Mouse (Mus musculus) hindbrain, embryonic 12.5 days (tissue): ENCODE data around the gene Stxbp1. TPM values are rescaled to one million over a fixed set of nuclear protein-coding genes. Genes with fewer than 3 reads are reported as not detected.

Experiments used
- ATAC-seq: fragments of 200-750 bp; cut with Nextera tagmentation; 2 replicates; pipeline ENCODE4 v1.8.0; 2017; ENCODE audit warnings: moderate TSS enrichment; ENCODE audit not compliant: low FRiP score
- H3K27ac ChIP-seq: fragments of 300-500 bp; sonication (generic); 2 replicates; pipeline ENCODE4 v1.5.1; 2016; ENCODE audit warnings: mild to moderate bottlenecking
- H3K27me3 ChIP-seq: fragments of 300-500 bp; sonication (generic); 2 replicates; pipeline ENCODE4 v1.6.1; 2016; ENCODE audit warnings: mild to moderate bottlenecking
- H3K36me3 ChIP-seq: fragments of 300-500 bp; sonication (generic); 2 replicates; pipeline ENCODE4 v1.6.1; 2016; ENCODE audit warnings: mild to moderate bottlenecking
- H3K4me1 ChIP-seq: fragments of 300-500 bp; sonication (generic); 2 replicates; pipeline ENCODE4 v1.6.1; 2016
- H3K4me2 ChIP-seq: fragments of 300-500 bp; sonication (generic); replicated peaks from 2 replicates; pipeline ENCODE4 v1.6.1; 2016; ENCODE audit warnings: mild to moderate bottlenecking
- H3K4me3 ChIP-seq: fragments of 300-500 bp; sonication (generic); 2 replicates; pipeline ENCODE4 v1.5.1; 2016; ENCODE audit warnings: mild to moderate bottlenecking
- H3K9ac ChIP-seq: fragments of 300-500 bp; sonication (generic); 2 replicates; pipeline ENCODE4 v1.6.1; 2016; ENCODE audit warnings: mild to moderate bottlenecking, moderate library complexity
- H3K9me3 ChIP-seq: fragments of 300-500 bp; sonication (generic); replicated peaks from 2 replicates; pipeline ENCODE4 v1.6.1; 2016; ENCODE audit warnings: mild to moderate bottlenecking
- WGBS: fragments of 180-500 bp; shearing (Covaris S2); methylation state at CpG from one replicate; pipeline ENCODE4 v1.1.7; 2016; 5-methylcytosine and 5-hydroxymethylcytosine counted together
- polyA plus RNA-seq: library from polyadenylated mRNA; unstranded; fragments of >200 nt; fragmentation: Nextera tagmentation; extraction: Ambion mirVana; gene quantifications from 2 replicates; pipeline ENCODE4 v1.2.1, GENCODE M21; 2016

Gene Stxbp1
- polyA plus RNA-seq, 1 experiment from 2014 or later = 102 TPM

- ATAC-seq = no peak
- Histone ChIP-seq H3K27ac (peak overlapping the region; percentile 62), H3K4me3 (no peak overlapping the region), H3K27me3 (no peaks in the 10 kb centered on the region), H3K36me3 (0 out of 2 replicates have a peak, but pooled peaks cover 4% of the 10 kb centered on the region), H3K4me2 (peak overlapping the region; percentile 18; the same call in 1 of the 2 replicates), H3K9ac (peak overlapping the region; percentile 15; the same call in 1 of the 2 replicates), H3K4me1 (peaks cover 74% of the 10 kb centered on the region), H3K9me3 (no peaks in the 10 kb centered on the region)
- 18% methylated on average over 6 of the region's 6 CpGs for WGBS
Observed at GRCm38 (mm10) chr2:32881054-32881453, 34.0 kb upstream of the Stxbp1 start.

GRCm38 (mm10) chr2:32879593-32879992 is 32.5 kb upstream of the Stxbp1 start:
- no peaks in the 10 kb centered on the region for H3K27me3 ChIP-seq
- H3K9ac ChIP-seq = no peak overlapping the region
- H3K4me2 ChIP-seq = no peak overlapping the region
- H3K9me3 ChIP-seq = no peaks in the 10 kb centered on the region
- H3K36me3 ChIP-seq = 0 out of 2 replicates have a peak, but pooled peaks cover 4% of the 10 kb centered on the region
- WGBS = 84% methylated on average over 5 of the region's 5 CpGs
- ATAC-seq = no peak
- 0 out of 2 replicates have a peak overlapping the region, but pooled peaks have one; percentile 8 for H3K27ac ChIP-seq
- no peak overlapping the region for H3K4me3 ChIP-seq
- H3K4me1 ChIP-seq = peaks cover 74% of the 10 kb centered on the region

- no peaks in the 10 kb centered on the region for H3K27me3 ChIP-seq
- no peak overlapping the region for H3K27ac ChIP-seq
- peak overlapping the region; percentile 92 for H3K4me2 ChIP-seq
- no peak for ATAC-seq
- 0 out of 2 replicates have a peak, but pooled peaks cover 4% of the 10 kb centered on the region for H3K36me3 ChIP-seq
- peak overlapping the region; percentile 90; the same call in 1 of the 2 replicates for H3K9ac ChIP-seq
- H3K4me3 ChIP-seq = peak overlapping the region; percentile 80
- no peaks in the 10 kb centered on the region for H3K9me3 ChIP-seq
- H3K4me1 ChIP-seq = peaks cover 73% of the 10 kb centered on the region
- WGBS = 70% methylated on average over 3 of the region's 3 CpGs
Observed at GRCm38 (mm10) chr2:32878396-32878795, 31.4 kb upstream of the Stxbp1 start.

- Histone ChIP-seq H3K27ac (no peak overlapping the region), H3K4me1 (peaks cover 72% of the 10 kb centered on the region), H3K4me2 (peak overlapping the region; percentile 92), H3K9ac (peak overlapping the region; percentile 90), H3K27me3 (no peaks in the 10 kb centered on the region), H3K4me3 (peak overlapping the region; percentile 80), H3K9me3 (no peaks in the 10 kb centered on the region), H3K36me3 (0 out of 2 replicates have a peak, but pooled peaks cover 4% of the 10 kb centered on the region)
- no peak for ATAC-seq
- WGBS = 50% methylated on average over 6 of the region's 6 CpGs
Observed at GRCm38 (mm10) chr2:32877761-32878393, 30.8 kb upstream of the Stxbp1 start.

- H3K9me3 ChIP-seq = no peaks in the 10 kb centered on the region
- no peak for ATAC-seq
- no peaks in the 10 kb centered on the region for H3K27me3 ChIP-seq
- peak overlapping the region; percentile 90 for H3K9ac ChIP-seq
- H3K4me3 ChIP-seq = peak overlapping the region; percentile 80
- H3K27ac ChIP-seq = peak overlapping the region; percentile 24; the same call in 1 of the 2 replicates
- H3K36me3 ChIP-seq = 0 out of 2 replicates have a peak, but pooled peaks cover 4% of the 10 kb centered on the region
- 32% methylated on average over 5 of the region's 5 CpGs for WGBS
- peak overlapping the region; percentile 92 for H3K4me2 ChIP-seq
- peaks cover 66% of the 10 kb centered on the region for H3K4me1 ChIP-seq
Observed at GRCm38 (mm10) chr2:32877303-32877702, 30.3 kb upstream of the Stxbp1 start.

- Histone ChIP-seq H3K36me3 (0 out of 2 replicates have a peak, but pooled peaks cover 3% of the 10 kb centered on the region), H3K4me3 (peak overlapping the region; percentile 80), H3K9ac (peak overlapping the region; percentile 90), H3K4me2 (peak overlapping the region; percentile 92), H3K9me3 (no peaks in the 10 kb centered on the region), H3K4me1 (peaks cover 63% of the 10 kb centered on the region), H3K27me3 (no peaks in the 10 kb centered on the region), H3K27ac (peak overlapping the region; percentile 94)
- WGBS = 2% methylated on average over 20 of the region's 20 CpGs
- ATAC-seq = peak; percentile 19
Observed at GRCm38 (mm10) chr2:32876490-32877302, 29.7 kb upstream of the Stxbp1 start.

- H3K4me2 ChIP-seq = peak within 1 kb of the TSS; percentile 92
- under 1% methylated on average over 61 of the region's 68 CpGs for WGBS
- peak; percentile 92 for ATAC-seq
- peaks cover 55% of the 10 kb centered on the region for H3K4me1 ChIP-seq
- H3K9ac ChIP-seq = peak within 1 kb of the TSS; percentile 90
- H3K27me3 ChIP-seq = no peaks in the 10 kb centered on the region
- H3K9me3 ChIP-seq = no peaks in the 10 kb centered on the region
- no peaks in the 10 kb centered on the region for H3K36me3 ChIP-seq
- peak within 1 kb of the TSS; percentile 80 for H3K4me3 ChIP-seq
- H3K27ac ChIP-seq = peak within 1 kb of the TSS; percentile 94
Observed at GRCm38 (mm10) chr2:32875675-32876489, 28.8 kb upstream of the Stxbp1 start, which contains the start of gene Fam129b. Fam129b (plus strand) TSS chr2:32876114.

- peak; percentile 32 for ATAC-seq
Observed at GRCm38 (mm10) chr2:32874951-32875674, 28.1 kb upstream of the Stxbp1 start.

GRCm38 (mm10) chr2:32874070-32874469 is 27.0 kb upstream of the Stxbp1 start:
- Histone ChIP-seq H3K9me3 (no peaks in the 10 kb centered on the region), H3K36me3 (no peaks in the 10 kb centered on the region), H3K4me2 (peak overlapping the region; percentile 92; the same call in 1 of the 2 replicates), H3K27me3 (no peaks in the 10 kb centered on the region), H3K9ac (no peak overlapping the region), H3K27ac (no peak overlapping the region), H3K4me1 (peaks cover 40% of the 10 kb centered on the region), H3K4me3 (no peak overlapping the region)
- no peak for ATAC-seq
- 77% methylated on average over 3 of the region's 3 CpGs for WGBS

More at GRCm38 (mm10) chr2:32874951-32875674, 28.1 kb upstream of the Stxbp1 start:
- Histone ChIP-seq H3K27ac (peak overlapping the region; percentile 94), H3K4me2 (peak overlapping the region; percentile 92), H3K4me3 (peak overlapping the region; percentile 80), H3K36me3 (no peaks in the 10 kb centered on the region), H3K27me3 (no peaks in the 10 kb centered on the region), H3K9ac (peak overlapping the region; percentile 90), H3K4me1 (peaks cover 48% of the 10 kb centered on the region), H3K9me3 (no peaks in the 10 kb centered on the region)
- 18% methylated on average over 15 of the region's 15 CpGs for WGBS

GRCm38 (mm10) chr2:32870275-32871100 is 23.4 kb upstream of the Stxbp1 start:
- Histone ChIP-seq H3K4me1 (peaks cover 13% of the 10 kb centered on the region), H3K36me3 (no peaks in the 10 kb centered on the region), H3K4me3 (no peak overlapping the region), H3K27ac (no peak overlapping the region), H3K4me2 (no peak overlapping the region), H3K9me3 (no peaks in the 10 kb centered on the region), H3K27me3 (no peaks in the 10 kb centered on the region), H3K9ac (no peak overlapping the region)
- WGBS = 52% methylated on average over 8 of the region's 8 CpGs
- no peak for ATAC-seq
